Mouse (Mus musculus): ENCODE data around the gene Taf8.

Gene Taf8

GRCm38 (mm10) chr17:47501946-47502706 lies at the start of gene Taf8:
Gene Taf8 (minus strand): TSS chr17:47502292.
- peak; percentile 85 for DNase-seq

DNA sequence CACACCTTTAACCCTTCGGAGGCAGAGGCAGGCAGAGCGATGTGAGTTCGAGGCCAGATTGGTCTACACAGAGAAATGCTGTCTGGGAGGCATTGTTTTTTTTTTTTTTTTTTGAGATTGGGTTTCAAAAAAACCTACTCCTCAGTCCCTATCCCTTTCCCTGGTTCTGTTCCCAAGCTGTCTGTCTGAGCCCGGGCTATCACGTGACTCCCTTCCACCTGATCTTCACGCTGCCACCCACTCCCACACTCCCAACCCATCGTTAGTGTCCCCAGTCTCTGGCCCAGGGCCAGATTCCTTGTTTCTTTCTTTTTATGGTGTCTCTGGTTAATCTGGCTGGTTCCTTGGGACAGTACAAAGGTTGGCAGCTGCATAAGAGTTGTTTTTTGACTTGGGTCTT lies 49.0 kb upstream of the Taf8 start:
- no peak for DNase-seq

- no peak for DNase-seq
Observed at GRCm38 (mm10) chr17:47545861-47546331, 43.8 kb upstream of the Taf8 start.

GRCm38 (mm10) chr17:47545154-47545553 lies 43.1 kb upstream of the Taf8 start:
- no peak for DNase-seq

DNA sequence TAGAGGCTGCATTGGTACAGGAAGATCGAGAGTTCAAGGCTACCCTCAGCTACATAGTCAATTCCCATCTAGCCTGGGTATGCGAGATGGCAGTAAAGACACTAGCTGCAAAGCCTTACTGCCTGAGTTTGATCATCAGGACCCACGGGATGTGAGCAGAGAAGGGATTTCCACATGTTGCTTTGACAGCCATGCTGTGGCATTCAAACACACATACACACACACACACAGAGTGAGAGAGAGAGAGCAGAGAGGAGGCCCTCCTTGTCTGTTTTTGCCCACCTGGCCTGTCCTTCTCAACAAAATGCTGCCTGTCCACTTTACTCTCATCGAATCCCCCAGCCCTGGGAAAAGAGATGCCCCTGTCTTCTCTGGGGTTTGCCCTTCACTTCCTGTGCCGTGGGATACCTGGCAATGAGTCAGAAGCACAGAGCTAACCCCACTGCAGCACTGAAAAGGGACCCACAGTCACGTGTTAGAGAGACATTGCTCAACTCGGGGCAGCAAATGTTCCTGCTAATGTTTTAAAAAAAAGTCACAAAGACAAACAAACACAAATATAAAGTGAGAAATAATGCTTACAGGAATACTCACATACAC lies 41.1 kb upstream of the Taf8 start:
- DNase-seq, result no peak

DNA sequence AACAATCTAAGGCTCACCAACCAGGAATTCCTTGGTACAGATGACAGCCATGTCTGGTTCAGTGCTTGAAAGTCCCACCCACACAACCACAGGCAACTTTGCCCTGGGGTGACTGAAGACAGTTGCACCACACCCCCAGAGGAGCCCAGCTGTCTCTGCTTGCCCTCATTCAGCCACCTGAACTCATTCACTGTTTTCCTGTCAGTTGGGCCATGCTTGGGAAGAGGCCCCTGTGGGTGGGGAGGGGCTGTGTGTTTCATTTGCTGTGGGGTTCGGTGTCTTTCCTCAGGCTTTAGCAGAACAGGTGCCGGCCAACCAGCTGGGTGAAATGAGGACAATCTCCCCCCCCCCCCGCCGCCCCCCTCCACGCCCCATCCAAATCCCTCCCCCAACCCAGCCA lies 40.0 kb upstream of the Taf8 start:
- DNase-seq, result no peak

GRCm38 (mm10) chr17:47539128-47539527 lies 37.0 kb upstream of the Taf8 start:
- DNase-seq, result no peak

- DNase-seq, result no peak
Observed at GRCm38 (mm10) chr17:47538049-47538448, 36.0 kb upstream of the Taf8 start.

GRCm38 (mm10) chr17:47535812-47536236 lies 33.7 kb upstream of the Taf8 start:
- DNase-seq, result no peak

GRCm38 (mm10) chr17:47533691-47534090 lies 31.6 kb upstream of the Taf8 start:
- DNase-seq, result no peak

GRCm38 (mm10) chr17:47532364-47532763 lies 30.3 kb upstream of the Taf8 start:
- DNase-seq, result no peak

- no peak for DNase-seq
Observed at GRCm38 (mm10) chr17:47531387-47531818, 29.3 kb upstream of the Taf8 start.

DNA sequence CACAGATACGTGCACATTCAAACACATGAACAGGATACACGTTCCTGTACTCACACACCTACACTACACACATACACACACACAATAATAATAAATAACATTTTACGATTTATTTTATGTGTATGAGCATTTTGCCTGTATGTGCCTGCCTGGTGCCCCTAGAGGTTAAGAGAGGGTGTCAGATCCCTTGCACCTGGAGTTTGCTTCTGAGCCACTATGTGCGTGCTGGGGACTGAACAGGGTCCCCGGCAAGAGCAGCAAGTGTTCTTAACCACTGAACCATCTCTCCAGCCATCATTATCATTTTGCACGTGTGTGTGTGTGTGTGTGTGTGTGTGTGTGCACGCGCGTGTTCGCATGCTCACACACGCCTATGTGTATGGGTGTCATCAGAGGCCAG lies 27.5 kb upstream of the Taf8 start:
- DNase-seq, result no peak

DNA sequence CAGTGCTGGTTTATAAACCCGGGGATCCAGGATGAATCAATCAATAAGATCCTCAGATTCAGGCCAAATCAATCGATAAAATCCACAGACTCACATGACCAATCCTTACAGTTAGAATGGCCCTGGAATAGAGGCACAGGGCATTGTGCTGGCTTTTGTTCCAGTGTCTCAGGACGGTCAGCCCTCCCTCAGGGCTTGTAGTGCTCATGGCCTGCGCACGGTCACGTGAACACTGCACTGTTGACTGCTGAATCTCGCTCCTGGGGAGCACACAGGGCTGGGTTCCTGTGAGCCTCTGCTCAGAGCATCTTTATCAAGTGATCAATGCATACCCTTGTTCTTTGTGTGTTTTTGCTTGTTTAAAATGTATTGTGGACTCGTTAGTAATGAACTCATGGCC lies 26.8 kb upstream of the Taf8 start:
- DNase-seq, result no peak

DNA sequence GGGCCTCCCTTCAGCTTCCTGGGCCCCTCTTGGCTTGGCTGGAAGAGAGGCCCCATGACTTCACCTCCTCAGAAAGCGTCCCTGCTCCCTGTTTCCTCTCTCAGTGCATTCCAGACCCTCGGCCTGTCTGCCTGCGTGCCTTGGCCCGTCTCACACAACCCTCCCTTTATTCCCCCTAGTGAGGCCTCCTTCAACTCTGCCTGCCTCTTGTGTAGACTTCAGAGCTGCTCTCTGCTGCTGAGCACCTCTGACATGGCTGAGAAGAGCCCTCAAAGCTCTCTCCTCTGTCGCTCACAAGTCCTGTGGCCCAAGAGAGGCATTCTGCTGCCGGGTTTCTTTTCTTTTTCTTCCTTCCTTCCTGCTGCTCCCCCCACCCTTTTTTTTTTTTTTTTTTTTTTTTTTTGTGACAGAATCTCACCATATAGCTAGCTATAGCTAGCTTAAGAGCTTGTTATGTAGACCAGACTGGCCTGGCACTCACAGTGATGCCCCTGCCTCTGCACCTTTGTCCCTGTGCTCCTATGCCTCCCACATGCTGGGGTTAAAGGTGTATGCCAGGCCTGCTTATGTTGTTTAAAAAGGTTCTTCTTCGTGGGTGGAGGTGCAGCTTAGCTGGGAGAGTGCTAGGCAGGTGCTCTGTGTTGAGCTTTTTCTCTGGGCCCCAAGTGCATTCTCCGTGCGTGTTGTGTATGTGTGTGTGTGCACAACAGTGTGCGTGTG lies 25.6 kb upstream of the Taf8 start:
- DNase-seq, result no peak

- no peak for DNase-seq
Observed at GRCm38 (mm10) chr17:47526856-47527520, 24.9 kb upstream of the Taf8 start.

GRCm38 (mm10) chr17:47524991-47525390 lies 22.9 kb upstream of the Taf8 start:
- DNase-seq, result no peak

GRCm38 (mm10) chr17:47524055-47524454 lies 22.0 kb upstream of the Taf8 start:
- DNase-seq, result no peak

DNA sequence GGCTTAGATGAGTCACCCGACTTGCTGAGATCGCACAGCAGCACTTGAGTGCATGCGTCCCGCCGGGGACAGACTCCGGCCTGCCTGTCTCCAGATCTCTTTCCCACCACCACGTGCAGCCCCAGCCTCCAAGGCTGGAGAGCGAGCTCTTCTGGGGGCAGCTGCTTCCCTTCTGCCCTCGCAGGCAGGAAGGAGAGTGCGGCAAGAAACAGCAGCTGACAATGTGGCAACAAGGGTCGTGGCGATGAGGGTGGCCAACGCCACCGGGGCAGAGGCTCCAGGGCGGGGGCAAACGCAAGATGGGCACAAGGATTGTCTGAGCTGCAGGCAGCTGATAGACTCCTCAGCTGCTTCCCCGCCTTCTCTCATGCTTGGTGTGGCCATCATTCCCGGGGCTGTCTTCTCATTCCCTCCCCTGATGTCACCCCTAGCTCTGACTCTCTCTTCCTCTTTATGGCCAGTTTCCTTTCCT lies 21.2 kb upstream of the Taf8 start:
- no peak for DNase-seq

GRCm38 (mm10) chr17:47522536-47522935 lies 20.4 kb upstream of the Taf8 start:
- no peak for DNase-seq

DNA sequence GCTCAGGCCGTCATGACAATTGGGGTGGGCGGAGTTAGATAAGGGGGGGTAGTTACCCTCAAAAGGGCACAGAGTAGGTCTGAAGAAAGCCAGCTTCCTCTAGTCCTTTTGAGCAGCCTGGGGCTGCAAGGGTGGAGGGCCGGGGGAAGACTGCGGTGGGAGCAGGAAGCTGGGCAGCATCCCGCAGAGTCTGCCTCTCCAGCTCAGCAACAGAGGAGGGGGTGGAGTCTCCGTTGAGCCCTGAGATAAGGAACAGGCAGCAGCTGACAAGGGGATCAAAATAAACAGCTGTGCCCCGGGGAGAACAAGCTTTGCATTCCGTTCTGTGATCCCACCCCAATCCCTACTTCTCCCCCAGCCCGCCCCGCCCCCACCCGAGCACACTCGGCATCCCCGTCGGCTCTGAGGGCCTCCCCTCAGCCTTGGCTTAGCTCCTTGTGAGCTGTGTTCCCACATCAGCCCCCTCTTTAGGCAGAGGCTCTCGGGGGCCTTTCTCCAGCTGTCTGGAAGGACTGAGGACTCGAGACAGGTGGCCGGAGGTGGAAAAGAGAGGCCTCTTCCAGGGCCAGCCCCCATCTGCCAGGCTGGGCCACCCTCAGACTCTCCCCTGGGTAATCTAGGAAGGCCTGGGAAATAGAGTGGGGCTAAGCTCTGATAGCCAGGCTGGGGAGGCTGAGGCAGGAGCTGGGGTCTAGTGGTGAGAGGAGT lies 19.6 kb upstream of the Taf8 start:
- no peak for DNase-seq

DNA sequence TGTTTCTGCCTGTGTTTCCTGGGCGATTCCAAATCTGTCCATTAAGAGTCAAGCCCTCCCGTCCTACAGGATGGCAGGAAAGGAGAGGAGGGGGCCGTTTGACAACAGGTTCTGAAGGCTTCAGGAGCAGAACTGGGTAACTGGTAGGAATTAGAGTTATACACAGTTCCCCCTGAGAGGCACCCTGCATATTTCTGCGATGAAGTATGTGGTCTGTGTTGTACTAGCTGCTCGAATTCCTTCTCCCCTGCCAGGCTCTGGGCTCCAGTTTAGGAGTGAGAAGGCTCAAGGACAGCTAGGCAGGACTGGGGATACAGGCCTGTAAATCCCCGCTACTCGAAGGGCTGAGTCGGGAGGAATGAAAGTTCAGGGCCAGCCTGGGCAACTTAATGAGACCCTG lies 16.1 kb upstream of the Taf8 start:
- no peak for DNase-seq

GRCm38 (mm10) chr17:47516232-47516631 lies 14.1 kb upstream of the Taf8 start:
- no peak for DNase-seq

Data from cerebellum, adult 11 months (tissue).